Mouse (Mus musculus): ENCODE results near the gene Klhdc3. TPM values are rescaled to one million over a fixed set of nuclear protein-coding genes. Genes with fewer than 3 reads are reported as not detected.

Gene Klhdc3
- polyA plus RNA-seq, 1 experiment from 2014 or later, result 152 TPM

- WGBS, result 97% methylated on average over 10 of the region's 10 CpGs
- H3K4me1 ChIP-seq, result peaks cover 16% of the 10 kb centered on the region
- H3K36me3 ChIP-seq, result peaks cover 74% of the 10 kb centered on the region
Observed at GRCm38 (mm10) chr17:46669911-46670310, 10.8 kb downstream of the Klhdc3 start.

GRCm38 (mm10) chr17:46667712-46668111, 13.0 kb downstream of the Klhdc3 start:
- Histone ChIP-seq H3K4me3 (no peak overlapping the region), H3K27me3 (ENCODE audit: insufficient read depth, poor library complexity, severe bottlenecking) (no peaks in the 10 kb centered on the region), H3K9me3 (no peaks in the 10 kb centered on the region), H3K36me3 (peaks cover 89% of the 10 kb centered on the region), H3K27ac (no peak overlapping the region), H3K4me1 (peaks cover under 1% of the 10 kb centered on the region; the same call in 1 of the 2 replicates)
- WGBS, result 89% methylated on average over 16 of the region's 16 CpGs
- no peak for DNase-seq (ENCODE audit: low spot score)

More at GRCm38 (mm10) chr17:46669911-46670310, 10.8 kb downstream of the Klhdc3 start:
- no peak overlapping the region for H3K4me3 ChIP-seq
- H3K27me3 ChIP-seq (ENCODE audit: insufficient read depth, poor library complexity, severe bottlenecking), result no peaks in the 10 kb centered on the region
- H3K9me3 ChIP-seq, result no peaks in the 10 kb centered on the region
- no peak for DNase-seq (ENCODE audit: low spot score)
- no peak overlapping the region for H3K27ac ChIP-seq

- Histone ChIP-seq H3K27ac (no peak overlapping the region), H3K27me3 (ENCODE audit: insufficient read depth, poor library complexity, severe bottlenecking) (no peaks in the 10 kb centered on the region), H3K4me1 (no peaks in the 10 kb centered on the region), H3K9me3 (no peaks in the 10 kb centered on the region), H3K4me3 (no peak overlapping the region), H3K36me3 (peaks cover 97% of the 10 kb centered on the region)
- DNase-seq (ENCODE audit: low spot score), result no peak
- WGBS, result 87% methylated on average over 5 of the region's 5 CpGs
Observed at GRCm38 (mm10) chr17:46662730-46663129, 18.0 kb downstream of the Klhdc3 start.

- H3K27me3 ChIP-seq (ENCODE audit: insufficient read depth, poor library complexity, severe bottlenecking), result no peaks in the 10 kb centered on the region
- H3K9me3 ChIP-seq, result no peaks in the 10 kb centered on the region
- no peak overlapping the region for H3K4me3 ChIP-seq
- peaks cover 2% of the 10 kb centered on the region; the same call in 1 of the 2 replicates for H3K4me1 ChIP-seq
- WGBS, result 93% methylated on average over 12 of the region's 12 CpGs
- DNase-seq (ENCODE audit: low spot score), result no peak
- peaks cover 99% of the 10 kb centered on the region for H3K36me3 ChIP-seq
- H3K27ac ChIP-seq, result no peak overlapping the region
Observed at GRCm38 (mm10) chr17:46661981-46662380, 18.7 kb downstream of the Klhdc3 start.

GRCm38 (mm10) chr17:46661351-46661750, 19.4 kb downstream of the Klhdc3 start:
- DNase-seq (ENCODE audit: low spot score), result no peak
- WGBS, result 90% methylated on average over 9 of the region's 9 CpGs
- no peak overlapping the region for H3K4me3 ChIP-seq
- H3K27me3 ChIP-seq (ENCODE audit: insufficient read depth, poor library complexity, severe bottlenecking), result no peaks in the 10 kb centered on the region
- peaks cover 2% of the 10 kb centered on the region; the same call in 1 of the 2 replicates for H3K4me1 ChIP-seq
- H3K36me3 ChIP-seq, result peaks cover 99% of the 10 kb centered on the region
- H3K9me3 ChIP-seq, result no peaks in the 10 kb centered on the region
- no peak overlapping the region for H3K27ac ChIP-seq

GRCm38 (mm10) chr17:46656054-46656453, 24.7 kb downstream of the Klhdc3 start:
- no peaks in the 10 kb centered on the region for H3K9me3 ChIP-seq
- no peak for DNase-seq (ENCODE audit: low spot score)
- peaks cover 92% of the 10 kb centered on the region for H3K36me3 ChIP-seq
- H3K4me1 ChIP-seq, result peaks cover 35% of the 10 kb centered on the region
- no peaks in the 10 kb centered on the region for H3K27me3 ChIP-seq (ENCODE audit: insufficient read depth, poor library complexity, severe bottlenecking)
- WGBS, result 79% methylated on average over 6 of the region's 6 CpGs
- H3K4me3 ChIP-seq, result no peak overlapping the region
- H3K27ac ChIP-seq, result no peak overlapping the region

GRCm38 (mm10) chr17:46651755-46652547, 28.8 kb downstream of the Klhdc3 start:
- Histone ChIP-seq H3K27me3 (ENCODE audit: insufficient read depth, poor library complexity, severe bottlenecking) (no peaks in the 10 kb centered on the region), H3K36me3 (peaks cover 68% of the 10 kb centered on the region)
- 64% methylated on average over 20 of the region's 20 CpGs for WGBS

GRCm38 (mm10) chr17:46651292-46651691, 29.4 kb downstream of the Klhdc3 start:
- Histone ChIP-seq H3K27ac (peak overlapping the region; percentile 98), H3K4me1 (peaks cover 59% of the 10 kb centered on the region), H3K27me3 (ENCODE audit: insufficient read depth, poor library complexity, severe bottlenecking) (no peaks in the 10 kb centered on the region), H3K36me3 (peaks cover 61% of the 10 kb centered on the region), H3K9me3 (no peaks in the 10 kb centered on the region), H3K4me3 (peak overlapping the region; percentile 77)
- WGBS, result 70% methylated on average over 17 of the region's 17 CpGs
- no peak for DNase-seq (ENCODE audit: low spot score)

More at GRCm38 (mm10) chr17:46651755-46652547, 28.8 kb downstream of the Klhdc3 start:
- H3K9me3 ChIP-seq, result no peaks in the 10 kb centered on the region
- peaks cover 54% of the 10 kb centered on the region for H3K4me1 ChIP-seq
- peak overlapping the region; percentile 98 for H3K27ac ChIP-seq
- peak overlapping the region; percentile 77 for H3K4me3 ChIP-seq
- no peak for DNase-seq (ENCODE audit: low spot score)

DNA sequence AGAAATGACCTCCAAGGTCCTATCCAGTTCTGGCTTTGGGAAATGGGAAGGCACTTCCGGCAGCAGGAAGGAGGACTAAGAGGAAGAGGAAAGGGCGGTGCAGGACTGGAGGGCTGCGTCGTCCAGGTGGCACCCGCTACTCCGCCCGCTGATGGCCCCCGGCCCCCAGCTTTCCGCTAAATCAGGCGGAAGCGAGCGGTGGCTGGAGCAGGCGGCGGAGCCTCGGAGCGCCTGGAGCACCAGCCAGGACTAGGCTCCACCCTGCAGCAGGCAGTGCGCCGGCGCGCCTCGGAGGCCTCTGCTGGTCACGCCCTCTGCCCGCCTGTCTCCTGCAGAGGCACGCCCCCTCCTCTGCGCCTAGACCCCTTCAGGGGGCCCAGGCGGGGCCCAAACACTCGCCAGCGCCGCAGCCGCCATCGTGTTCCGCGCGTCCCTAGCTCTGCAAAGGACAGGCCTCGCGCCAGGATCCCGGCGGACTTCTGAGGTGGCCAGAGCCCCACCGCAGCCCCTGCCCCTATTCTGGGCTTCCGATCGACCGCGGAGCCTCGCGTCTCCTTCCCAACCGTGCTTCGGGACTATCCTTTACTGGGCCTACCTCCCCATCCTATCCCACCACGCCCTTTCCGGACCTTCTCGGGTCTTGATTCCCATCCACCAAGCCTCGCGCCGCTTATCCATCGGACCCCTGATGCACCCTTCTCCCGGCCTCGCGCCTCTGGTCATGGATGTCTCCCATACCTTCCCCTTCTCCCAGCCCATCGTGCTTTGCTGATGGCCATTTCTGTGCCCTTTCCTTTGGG, 30.3 kb downstream of the Klhdc3 start, which contains the start of gene Cul7:
Cul7 (plus strand) TSS at position 106 of the 800 bp plus-strand sequence.
- under 1% methylated on average over 57 of the region's 58 CpGs for WGBS
- H3K4me1 ChIP-seq, result peaks cover 55% of the 10 kb centered on the region
- H3K9me3 ChIP-seq, result no peaks in the 10 kb centered on the region
- peak within 1 kb of the TSS; percentile 77 for H3K4me3 ChIP-seq
- H3K36me3 ChIP-seq, result peaks cover 53% of the 10 kb centered on the region
- peak within 1 kb of the TSS; percentile 98 for H3K27ac ChIP-seq
- no peaks in the 10 kb centered on the region for H3K27me3 ChIP-seq (ENCODE audit: insufficient read depth, poor library complexity, severe bottlenecking)
- DNase-seq (ENCODE audit: low spot score), result peak; percentile 98

- 34% methylated on average over 15 of the region's 15 CpGs for WGBS
- peaks cover 48% of the 10 kb centered on the region for H3K36me3 ChIP-seq
- H3K9me3 ChIP-seq, result no peaks in the 10 kb centered on the region
- peak overlapping the region; percentile 98 for H3K27ac ChIP-seq
- peaks cover 60% of the 10 kb centered on the region for H3K4me1 ChIP-seq
- H3K4me3 ChIP-seq, result peak overlapping the region; percentile 77
- H3K27me3 ChIP-seq (ENCODE audit: insufficient read depth, poor library complexity, severe bottlenecking), result no peaks in the 10 kb centered on the region
- DNase-seq (ENCODE audit: low spot score), result no peak
Observed at GRCm38 (mm10) chr17:46649811-46650210, 30.9 kb downstream of the Klhdc3 start.

DNA sequence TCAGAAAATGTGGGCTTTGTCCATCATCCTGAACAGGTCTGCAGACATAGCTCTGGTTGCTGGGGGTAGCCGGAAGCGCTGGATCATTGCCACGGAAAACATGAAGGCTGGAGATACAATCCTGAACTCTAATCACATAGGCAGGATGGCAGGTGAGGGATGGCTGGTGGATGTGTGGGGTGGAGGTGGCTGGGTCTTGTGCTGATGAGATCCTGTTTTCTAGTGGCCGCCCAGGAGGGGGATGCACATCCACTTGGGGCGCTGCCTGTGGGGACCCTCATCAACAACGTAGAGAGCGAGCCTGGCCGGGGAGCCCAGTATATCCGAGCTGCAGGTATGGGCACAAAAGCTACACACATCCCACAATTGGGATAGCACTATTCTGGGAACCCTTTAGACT, 32.3 kb downstream of the Klhdc3 start:
- no peak overlapping the region for H3K4me3 ChIP-seq
- no peak overlapping the region for H3K27ac ChIP-seq
- H3K4me1 ChIP-seq, result peaks cover 60% of the 10 kb centered on the region
- DNase-seq (ENCODE audit: low spot score), result no peak
- no peaks in the 10 kb centered on the region for H3K27me3 ChIP-seq (ENCODE audit: insufficient read depth, poor library complexity, severe bottlenecking)
- H3K9me3 ChIP-seq, result no peaks in the 10 kb centered on the region
- WGBS, result 90% methylated on average over 9 of the region's 9 CpGs
- peaks cover 34% of the 10 kb centered on the region for H3K36me3 ChIP-seq

GRCm38 (mm10) chr17:46647279-46647678, 33.4 kb downstream of the Klhdc3 start:
- peak overlapping the region; percentile 89; the same call in 1 of the 2 replicates for H3K4me3 ChIP-seq
- no peaks in the 10 kb centered on the region for H3K27me3 ChIP-seq (ENCODE audit: insufficient read depth, poor library complexity, severe bottlenecking)
- no peak overlapping the region for H3K27ac ChIP-seq
- no peak for DNase-seq (ENCODE audit: low spot score)
- H3K9me3 ChIP-seq, result no peaks in the 10 kb centered on the region
- peaks cover 51% of the 10 kb centered on the region for H3K4me1 ChIP-seq
- WGBS, result 92% methylated on average over 7 of the region's 7 CpGs
- peaks cover 24% of the 10 kb centered on the region for H3K36me3 ChIP-seq

- Histone ChIP-seq H3K27me3 (ENCODE audit: insufficient read depth, poor library complexity, severe bottlenecking) (no peaks in the 10 kb centered on the region), H3K27ac (peak overlapping the region; percentile 93), H3K4me1 (peaks cover 41% of the 10 kb centered on the region), H3K4me3 (peak overlapping the region; percentile 89), H3K36me3 (peaks cover 25% of the 10 kb centered on the region), H3K9me3 (no peaks in the 10 kb centered on the region)
- WGBS, result under 1% methylated on average over 19 of the region's 19 CpGs
- DNase-seq (ENCODE audit: low spot score), result no peak
Observed at GRCm38 (mm10) chr17:46646322-46646662, 34.4 kb downstream of the Klhdc3 start.
